In the genomic region with DNA sequence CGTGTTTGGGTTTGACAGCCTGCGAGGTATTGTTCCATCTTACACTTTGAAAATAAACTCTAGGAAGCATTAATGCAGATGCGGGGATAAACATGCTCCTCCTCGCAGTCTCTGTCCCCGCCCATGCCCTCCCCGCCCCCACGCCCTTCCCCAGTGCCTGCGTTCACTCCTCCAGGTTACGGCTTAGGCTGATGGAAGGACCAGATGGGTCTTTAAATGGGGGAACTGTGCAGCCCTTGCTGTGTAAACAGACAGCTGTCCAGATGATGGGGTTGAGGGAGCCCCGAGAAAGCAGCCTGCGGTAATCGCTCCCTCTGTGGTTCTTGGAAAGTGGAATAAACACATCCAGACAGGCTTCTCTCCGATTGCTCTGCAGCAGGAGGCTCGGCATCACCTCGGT, we compare ENCODE assay signal across 8 mouse cellular contexts.
A peak's percentile ranks its signal among the peaks of the same experiment; 100 is the strongest.
DNase-seq lines count a peak whose midpoint lies in the region; ATAC-seq lines count a peak whose summit lies in the region.

No protein-coding gene starts in this region.

- peak; percentile 94 for DNase-seq in heart, adult 11 months
- no peak for DNase-seq in heart, postnatal 36 days
- peak; percentile 72 for DNase-seq in neural tube, embryonic 11.5 days (ENCODE audit: low spot score)
- DNase-seq in frontal cortex, adult 2 months (ENCODE audit: extremely low spot score in 1 of 2, low spot score in 1 of 2): no peak
- no peak for DNase-seq in gastrocnemius, postnatal 10 days
- no peak for DNase-seq in ovary, postnatal 14 days (ENCODE audit: low spot score)

- H3K4me1 ChIP-seq in embryonic facial prominence, embryonic 15.5 days: peaks cover 39% of the 10 kb centered on the region
- peaks cover 17% of the 10 kb centered on the region for H3K4me1 ChIP-seq in intestine, embryonic 16.5 days (ENCODE audit: control insufficient read depth, insufficient read depth, low read length)
- peaks cover 21% of the 10 kb centered on the region for H3K4me1 ChIP-seq in neural tube, embryonic 11.5 days (ENCODE audit: control insufficient read depth, insufficient read depth, low read length)

- H3K36me3 ChIP-seq in embryonic facial prominence, embryonic 15.5 days: no peaks in the 10 kb centered on the region
- no peaks in the 10 kb centered on the region for H3K36me3 ChIP-seq in intestine, embryonic 16.5 days (ENCODE audit: control insufficient read depth, insufficient read depth, low read length)
- H3K36me3 ChIP-seq in neural tube, embryonic 11.5 days (ENCODE audit: control insufficient read depth, insufficient read depth, low read length): no peaks in the 10 kb centered on the region

- peaks cover 29% of the 10 kb centered on the region; the same call in 1 of the 2 replicates for H3K27me3 ChIP-seq in embryonic facial prominence, embryonic 15.5 days
- no peaks in the 10 kb centered on the region for H3K27me3 ChIP-seq in intestine, embryonic 16.5 days (replicated peaks; ENCODE audit: control insufficient read depth, insufficient read depth, low read length)
- H3K27me3 ChIP-seq in neural tube, embryonic 11.5 days (ENCODE audit: control insufficient read depth, insufficient read depth, low read length): no peaks in the 10 kb centered on the region

- H3K27ac ChIP-seq in embryonic facial prominence, embryonic 15.5 days (replicated peaks): peak overlapping the region; percentile 82
- H3K27ac ChIP-seq in intestine, embryonic 16.5 days (ENCODE audit: low read length): peak overlapping the region; percentile 83
- H3K27ac ChIP-seq in neural tube, embryonic 11.5 days (ENCODE audit: low read depth, low read length): peak overlapping the region; percentile 65

- WGBS in embryonic facial prominence, embryonic 15.5 days: 2% methylated on average over 15 of the region's 15 CpGs
- 17% methylated on average over 15 of the region's 15 CpGs for WGBS in intestine, embryonic 16.5 days
- 5% methylated on average over 15 of the region's 15 CpGs for WGBS in neural tube, embryonic 11.5 days

- no peaks in the 10 kb centered on the region for H3K9me3 ChIP-seq in embryonic facial prominence, embryonic 15.5 days (replicated peaks)
- H3K9me3 ChIP-seq in intestine, embryonic 16.5 days (ENCODE audit: control insufficient read depth, low read length): no peaks in the 10 kb centered on the region
- H3K9me3 ChIP-seq in neural tube, embryonic 11.5 days (ENCODE audit: control insufficient read depth, low read length): no peaks in the 10 kb centered on the region

- no peak overlapping the region for H3K9ac ChIP-seq in embryonic facial prominence, embryonic 15.5 days
- peak overlapping the region; percentile 50 for H3K9ac ChIP-seq in intestine, embryonic 16.5 days (ENCODE audit: low read depth, low read length)
- 0 out of 2 replicates have a peak overlapping the region, but pooled peaks have one; percentile 5 for H3K9ac ChIP-seq in neural tube, embryonic 11.5 days (ENCODE audit: low read length)

- H3K4me2 ChIP-seq in embryonic facial prominence, embryonic 15.5 days (replicated peaks): peak overlapping the region; percentile 49
- peak overlapping the region; percentile 43 for H3K4me2 ChIP-seq in intestine, embryonic 16.5 days (ENCODE audit: low read depth, low read length)
- peak overlapping the region; percentile 30 for H3K4me2 ChIP-seq in neural tube, embryonic 11.5 days (ENCODE audit: low read depth)

- ATAC-seq in embryonic facial prominence, embryonic 15.5 days (ENCODE audit: insufficient number of reproducible peaks, low FRiP score, low TSS enrichment, low read depth): peak; percentile 68
- peak; percentile 39 for ATAC-seq in intestine, embryonic 16.5 days
- no peak for ATAC-seq in neural tube, embryonic 11.5 days (ENCODE audit: insufficient read depth, low FRiP score, low TSS enrichment)

- intact Hi-C loops in heart, postnatal 36 days (cut with DNase I): no loop called here

- H3K4me3 ChIP-seq in embryonic facial prominence, embryonic 15.5 days (replicated peaks): peak overlapping the region; percentile 25
- peak overlapping the region; percentile 2; the same call in 1 of the 2 replicates for H3K4me3 ChIP-seq in intestine, embryonic 16.5 days (ENCODE audit: low read length)
- peak overlapping the region; percentile 0; the same call in 1 of the 2 replicates for H3K4me3 ChIP-seq in neural tube, embryonic 11.5 days (ENCODE audit: low read depth, low read length)

Comparison
In these comparisons a context has a peak if more than half of its experiments do, and no peak if none do; other contexts are left out.
1. DNase-seq: peak in heart, adult 11 months (single experiment) and neural tube, embryonic 11.5 days (single experiment); none in heart, postnatal 36 days (0 of 2), frontal cortex, adult 2 months (0 of 2), gastrocnemius, postnatal 10 days (single experiment) and ovary, postnatal 14 days (single experiment).
2. Peak in every context shown above with its lines, with median percentiles within 50 percentile points of each other: H3K27ac ChIP-seq, H3K4me2 ChIP-seq and H3K4me3 ChIP-seq.